Mouse (Mus musculus): ENCODE measurements at regions not wholly inside any gene's neighbourhood (a gene's known extent, or its start where the extent isn't known, plus 50 kb on each side); places are given as distances from the start of the nearest gene placed in this dataset.

DNA sequence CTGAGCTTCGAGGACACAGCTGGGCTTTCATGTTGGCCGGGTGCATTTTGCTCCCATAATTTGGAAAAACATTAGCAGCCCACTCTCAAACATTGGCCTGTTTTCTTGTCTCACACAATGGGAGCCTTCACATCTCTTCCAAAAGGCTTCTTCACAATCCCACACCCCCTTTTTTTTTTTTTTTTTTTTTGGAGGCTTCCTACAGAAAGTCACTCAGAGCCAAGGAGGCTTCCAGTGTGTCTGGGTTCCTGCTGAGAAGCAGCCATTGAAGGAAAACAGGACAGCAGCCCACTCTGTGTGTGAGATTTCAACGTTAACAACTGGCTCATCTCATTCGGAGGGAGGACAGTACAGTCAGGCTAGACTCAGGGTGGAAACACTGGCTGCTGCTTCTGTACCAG lies 120.8 kb upstream of the Gm17728 start:
- Histone ChIP-seq H3K4me2 (ENCODE audit: low read depth) (no peak overlapping the region), H3K79me2 (ENCODE audit: control insufficient read depth, insufficient read depth) (no peaks in the 10 kb centered on the region), H3K4me3 (no peak overlapping the region), H3ac (ENCODE audit: control insufficient read depth, insufficient read length) (no peak overlapping the region), H3K36me3 (ENCODE audit: control insufficient read depth, insufficient read depth) (no peaks in the 10 kb centered on the region), H3K27me3 (ENCODE audit: control insufficient read depth, insufficient read depth, insufficient read length) (no peaks in the 10 kb centered on the region)
- TF ChIP-seq SRF (IDR thresholded peaks at IDR 0.05; ENCODE audit: control insufficient read depth, insufficient read length, low read depth), result no peak
- no peak for TF ChIP-seq CEBPB (IDR thresholded peaks at IDR 0.05; ENCODE audit: insufficient read depth, poor library complexity, severe bottlenecking)
- no peak for TF ChIP-seq POLR2A (IDR thresholded peaks at IDR 0.05; ENCODE audit: insufficient read length, low read depth)
- TF ChIP-seq TCF3 (IDR thresholded peaks at IDR 0.05; ENCODE audit: insufficient read length, low read depth), result no peak
- TF ChIP-seq POLR2AphosphoS2 (IDR thresholded peaks at IDR 0.05; ENCODE audit: insufficient read length, low read depth), result no peak
- no peak for TF ChIP-seq E2F4 (IDR thresholded peaks at IDR 0.05; ENCODE audit: insufficient read depth)
- no peak for TF ChIP-seq MAX (IDR thresholded peaks at IDR 0.05; ENCODE audit: low read depth)
- TF ChIP-seq TCF12 (IDR thresholded peaks at IDR 0.05; ENCODE audit: insufficient read depth, poor library complexity, severe bottlenecking), result no peak

- Histone ChIP-seq H3K4me3 (no peak overlapping the region), H3K27me3 (ENCODE audit: control insufficient read depth, insufficient read depth, insufficient read length) (no peaks in the 10 kb centered on the region), H3K4me2 (ENCODE audit: low read depth) (no peak overlapping the region), H3K79me2 (ENCODE audit: control insufficient read depth, insufficient read depth) (no peaks in the 10 kb centered on the region), H3K36me3 (ENCODE audit: control insufficient read depth, insufficient read depth) (no peaks in the 10 kb centered on the region), H3ac (ENCODE audit: control insufficient read depth, insufficient read length) (no peak overlapping the region)
- TF ChIP-seq REST (IDR thresholded peaks at IDR 0.05; ENCODE audit: insufficient read depth, insufficient read length) (no peak), E2F4 (IDR thresholded peaks at IDR 0.05; ENCODE audit: insufficient read depth) (no peak), MAX (IDR thresholded peaks at IDR 0.05; ENCODE audit: low read depth) (no peak)
These were observed 113.4 kb upstream of the Gm17728 start for GRCm38 (mm10) chr17:9308507-9308906.

DNA sequence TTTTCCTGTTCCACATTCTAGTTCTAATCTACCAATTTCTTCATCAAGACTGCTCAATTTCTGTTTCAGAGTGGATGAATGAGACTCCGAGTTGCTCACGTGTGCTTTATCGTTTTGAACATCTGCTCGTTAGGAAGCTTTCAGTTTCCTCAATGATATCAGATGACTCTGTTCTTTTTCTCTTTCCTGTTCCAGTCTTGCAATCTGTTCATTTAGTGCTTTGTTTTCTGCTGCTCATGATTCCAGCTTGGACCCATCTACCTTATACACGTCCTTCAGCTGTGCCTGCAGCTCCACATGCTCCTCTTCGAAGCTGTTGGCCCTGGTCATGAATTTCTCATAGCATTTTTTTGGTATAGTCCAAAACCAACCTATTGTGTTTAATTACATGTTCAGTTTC lies 99.1 kb upstream of the Gm17728 start:
- no peak overlapping the region for H3K4me2 ChIP-seq (ENCODE audit: low read depth)
- no peaks in the 10 kb centered on the region for H3K79me2 ChIP-seq (ENCODE audit: control insufficient read depth, insufficient read depth)
- H3ac ChIP-seq (ENCODE audit: control insufficient read depth, insufficient read length), result no peak overlapping the region
- H3K27me3 ChIP-seq (ENCODE audit: control insufficient read depth, insufficient read depth, insufficient read length), result no peaks in the 10 kb centered on the region
- no peak overlapping the region for H3K4me3 ChIP-seq
- no peaks in the 10 kb centered on the region for H3K36me3 ChIP-seq (ENCODE audit: control insufficient read depth, insufficient read depth)
- TF ChIP-seq POLR2AphosphoS2 (IDR thresholded peaks at IDR 0.05; ENCODE audit: insufficient read length, low read depth) (no peak), MYOG (IDR thresholded peaks at IDR 0.05; ENCODE audit: control insufficient read depth in 1 of 3, insufficient read depth in 1 of 3, insufficient read length in 2 of 3, low read depth in 2 of 3) (no peak), REST (IDR thresholded peaks at IDR 0.05; ENCODE audit: insufficient read depth, insufficient read length) (no peak), SRF (IDR thresholded peaks at IDR 0.05; ENCODE audit: control insufficient read depth, insufficient read length, low read depth) (no peak), MAX (IDR thresholded peaks at IDR 0.05; ENCODE audit: low read depth) (no peak), USF1 (IDR thresholded peaks at IDR 0.05; ENCODE audit: low read depth) (no peak), TCF12 (IDR thresholded peaks at IDR 0.05; ENCODE audit: insufficient read depth, poor library complexity, severe bottlenecking) (no peak), POLR2A (IDR thresholded peaks at IDR 0.05; ENCODE audit: insufficient read length, low read depth) (no peak), MYOD1 (IDR thresholded peaks at IDR 0.05; ENCODE audit: control insufficient read depth in 1 of 3, insufficient read length in 2 of 3, low read depth in 2 of 3) (no peak), TCF3 (IDR thresholded peaks at IDR 0.05; ENCODE audit: insufficient read length, low read depth) (no peak), CEBPB (IDR thresholded peaks at IDR 0.05; ENCODE audit: insufficient read depth, poor library complexity, severe bottlenecking) (no peak), E2F4 (IDR thresholded peaks at IDR 0.05; ENCODE audit: insufficient read depth) (no peak)

DNA sequence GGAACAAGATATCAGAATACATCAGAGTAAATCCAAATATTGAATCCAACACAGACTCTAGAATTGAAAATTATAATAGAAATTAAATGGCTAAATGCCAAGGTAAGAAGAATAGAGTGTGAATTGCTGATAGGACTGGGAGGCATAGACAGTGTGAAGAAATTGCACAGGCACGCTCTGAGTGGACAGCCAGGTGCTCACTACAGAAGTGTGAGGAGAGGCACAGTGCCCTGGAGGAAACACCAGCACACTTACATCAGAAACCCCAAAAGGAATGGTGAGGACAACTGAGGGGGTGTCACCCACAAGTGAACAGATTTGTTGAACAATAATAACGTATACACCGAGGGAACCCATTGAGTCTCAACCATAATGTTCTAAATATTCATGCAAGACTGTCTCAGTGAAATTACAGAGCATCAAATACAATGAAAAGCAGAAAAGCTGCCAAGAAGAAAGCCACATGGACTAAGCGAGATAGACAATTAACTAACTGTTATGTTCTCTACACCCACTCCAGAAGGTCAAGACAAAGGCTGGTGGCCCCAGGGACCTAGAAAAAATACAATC lies 92.9 kb upstream of the Gm17728 start:
- Histone ChIP-seq H3K79me2 (ENCODE audit: control insufficient read depth, insufficient read depth) (no peaks in the 10 kb centered on the region), H3ac (ENCODE audit: control insufficient read depth, insufficient read length) (no peak overlapping the region), H3K36me3 (ENCODE audit: control insufficient read depth, insufficient read depth) (no peaks in the 10 kb centered on the region), H3K4me3 (no peak overlapping the region), H3K27me3 (ENCODE audit: control insufficient read depth, insufficient read depth, insufficient read length) (no peaks in the 10 kb centered on the region), H3K4me2 (ENCODE audit: low read depth) (no peak overlapping the region)
- TF ChIP-seq TCF12 (IDR thresholded peaks at IDR 0.05; ENCODE audit: insufficient read depth, poor library complexity, severe bottlenecking), result no peak
- no peak for TF ChIP-seq REST (IDR thresholded peaks at IDR 0.05; ENCODE audit: insufficient read depth, insufficient read length)
- TF ChIP-seq POLR2A (IDR thresholded peaks at IDR 0.05; ENCODE audit: insufficient read length, low read depth), result no peak
- TF ChIP-seq USF1 (IDR thresholded peaks at IDR 0.05; ENCODE audit: low read depth), result no peak
- no peak for TF ChIP-seq MYOG (IDR thresholded peaks at IDR 0.05; ENCODE audit: control insufficient read depth in 1 of 3, insufficient read depth in 1 of 3, insufficient read length in 2 of 3, low read depth in 2 of 3)
- no peak for TF ChIP-seq E2F4 (IDR thresholded peaks at IDR 0.05; ENCODE audit: insufficient read depth)
- no peak for TF ChIP-seq CEBPB (IDR thresholded peaks at IDR 0.05; ENCODE audit: insufficient read depth, poor library complexity, severe bottlenecking)
- no peak for TF ChIP-seq POLR2AphosphoS2 (IDR thresholded peaks at IDR 0.05; ENCODE audit: insufficient read length, low read depth)
- TF ChIP-seq SRF (IDR thresholded peaks at IDR 0.05; ENCODE audit: control insufficient read depth, insufficient read length, low read depth), result no peak
- no peak for TF ChIP-seq MAX (IDR thresholded peaks at IDR 0.05; ENCODE audit: low read depth)
- no peak for TF ChIP-seq TCF3 (IDR thresholded peaks at IDR 0.05; ENCODE audit: insufficient read length, low read depth)
- TF ChIP-seq MYOD1 (IDR thresholded peaks at IDR 0.05; ENCODE audit: control insufficient read depth in 1 of 3, insufficient read length in 2 of 3, low read depth in 2 of 3), result no peak

DNA sequence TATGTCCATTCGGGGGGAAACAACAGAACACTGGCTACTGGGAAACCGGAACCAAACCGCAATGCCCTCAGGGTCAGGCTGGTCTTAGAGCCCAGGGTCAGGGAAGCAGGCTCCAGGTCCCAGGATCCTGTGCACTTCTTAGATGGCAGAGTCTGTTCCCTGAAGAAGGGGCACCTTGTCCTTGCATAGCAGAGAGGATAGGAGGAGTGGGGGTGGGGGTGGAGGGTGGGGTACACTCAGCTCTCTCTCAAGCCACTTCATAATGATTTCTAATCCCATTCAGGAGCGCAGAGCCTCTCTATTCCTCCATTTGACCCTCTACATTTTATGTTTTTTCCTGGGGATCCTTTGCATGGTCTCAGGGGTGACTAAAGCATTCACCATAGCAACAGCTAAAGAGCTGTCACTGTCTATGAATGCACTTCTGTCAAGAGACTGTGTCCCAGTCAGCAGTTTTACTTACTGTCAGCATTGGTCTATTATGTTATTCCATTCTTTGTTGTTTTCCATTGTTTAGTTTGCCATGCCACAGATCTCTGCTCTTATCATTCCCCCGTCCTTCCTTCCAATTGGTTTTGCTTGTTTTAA lies 64.2 kb upstream of the Gm17728 start:
- no peaks in the 10 kb centered on the region for H3K79me2 ChIP-seq (ENCODE audit: control insufficient read depth, insufficient read depth)
- no peak overlapping the region for H3K4me2 ChIP-seq (ENCODE audit: low read depth)
- H3K36me3 ChIP-seq (ENCODE audit: control insufficient read depth, insufficient read depth), result no peaks in the 10 kb centered on the region
- no peak overlapping the region for H3K4me3 ChIP-seq
- no peak for TF ChIP-seq MYOG (IDR thresholded peaks at IDR 0.05; ENCODE audit: control insufficient read depth in 1 of 3, insufficient read depth in 1 of 3, insufficient read length in 2 of 3, low read depth in 2 of 3)
- TF ChIP-seq MYOD1 (IDR thresholded peaks at IDR 0.05; ENCODE audit: control insufficient read depth in 1 of 3, insufficient read length in 2 of 3, low read depth in 2 of 3), result no peak
- TF ChIP-seq POLR2A (IDR thresholded peaks at IDR 0.05; ENCODE audit: insufficient read length, low read depth), result no peak
- no peak for TF ChIP-seq POLR2AphosphoS2 (IDR thresholded peaks at IDR 0.05; ENCODE audit: insufficient read length, low read depth)
- no peak for TF ChIP-seq E2F4 (IDR thresholded peaks at IDR 0.05; ENCODE audit: insufficient read depth)
- TF ChIP-seq SRF (IDR thresholded peaks at IDR 0.05; ENCODE audit: control insufficient read depth, insufficient read length, low read depth), result no peak
- no peak for TF ChIP-seq MAX (IDR thresholded peaks at IDR 0.05; ENCODE audit: low read depth)
- TF ChIP-seq TCF3 (IDR thresholded peaks at IDR 0.05; ENCODE audit: insufficient read length, low read depth), result no peak
- TF ChIP-seq REST (IDR thresholded peaks at IDR 0.05; ENCODE audit: insufficient read depth, insufficient read length), result no peak
- no peak for TF ChIP-seq USF1 (IDR thresholded peaks at IDR 0.05; ENCODE audit: low read depth)
- no peak for TF ChIP-seq TCF12 (IDR thresholded peaks at IDR 0.05; ENCODE audit: insufficient read depth, poor library complexity, severe bottlenecking)
- no peak for TF ChIP-seq CEBPB (IDR thresholded peaks at IDR 0.05; ENCODE audit: insufficient read depth, poor library complexity, severe bottlenecking)
- H3ac ChIP-seq (ENCODE audit: control insufficient read depth, insufficient read length), result no peak overlapping the region
- no peaks in the 10 kb centered on the region for H3K27me3 ChIP-seq (ENCODE audit: control insufficient read depth, insufficient read depth, insufficient read length)

All from myocyte (in vitro differentiated cells).